Mouse (Mus musculus): ENCODE results near the gene Ptges. TPM values are rescaled to one million over a fixed set of nuclear protein-coding genes. Genes with fewer than 3 reads are reported as not detected.

Ptges gene
- total and polyA plus RNA-seq, 3 experiments, result not detected

DNA sequence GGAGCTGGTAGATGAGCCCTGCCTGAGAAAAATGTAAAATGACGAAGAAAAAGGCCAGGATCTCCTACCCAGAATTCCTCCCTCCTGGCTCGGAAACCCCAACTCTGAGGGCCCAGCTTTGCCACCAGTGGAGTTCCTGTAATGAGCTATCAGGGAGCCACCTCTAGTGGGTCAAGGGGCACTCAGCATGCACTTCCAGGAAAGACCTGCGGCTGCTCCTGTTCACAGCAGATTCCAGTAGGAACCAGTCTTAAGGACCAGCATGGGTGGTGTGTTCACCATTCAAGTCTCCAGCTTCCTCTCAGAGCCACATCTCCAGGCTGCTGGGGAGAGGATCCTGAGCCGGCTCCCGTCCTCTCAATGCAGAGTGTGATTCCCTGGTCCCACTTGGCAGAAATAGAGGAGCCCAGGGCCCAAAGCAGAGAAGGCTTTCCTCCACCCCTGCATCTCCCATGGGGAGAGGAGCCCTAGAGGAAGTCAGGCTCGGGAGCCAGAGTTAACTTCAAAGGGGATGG, 28.0 kb downstream of the Ptges start:
- Histone ChIP-seq H3K4me1 (ENCODE audit: control insufficient read depth in 1 of 2, insufficient read depth in 2 of 2, low read length in 2 of 2) (no peaks in the 10 kb centered on the region), H3K4me3 (ENCODE audit: control insufficient read depth in 1 of 2, insufficient read depth in 1 of 2, low read depth in 2 of 2, low read length in 2 of 2) (no peak overlapping the region), H3K36me3 (ENCODE audit: control insufficient read depth in 1 of 2, insufficient read depth in 2 of 2, low read length in 2 of 2) (no peaks in the 10 kb centered on the region), H3K27me3 (ENCODE audit: control insufficient read depth in 1 of 2, insufficient read depth in 2 of 2, low read length in 2 of 2) (peaks cover 2 to 3% of the 10 kb centered on the region in 2 experiments; a peak in 2 of 4 replicates), H3K79me2 (ENCODE audit: control insufficient read depth, insufficient read depth, low read length, poor library complexity) (no peaks in the 10 kb centered on the region), H3K9ac (ENCODE audit: control insufficient read depth, low read depth, low read length, poor library complexity, severe bottlenecking) (no peak overlapping the region), H3K27ac (ENCODE audit: control insufficient read depth, low read depth, low read length) (no peak overlapping the region), H3K9me3 (replicated peaks; ENCODE audit: insufficient read depth, low read length) (no peaks in the 10 kb centered on the region)
- TF ChIP-seq NELFE (IDR thresholded peaks at IDR 0.05; ENCODE audit: low read depth, low read length) (no peak), TAL1 (IDR thresholded peaks at IDR 0.05; ENCODE audit: low read length) (no peak), CTCF (IDR thresholded peaks at IDR 0.05 in 2 of 3, conservative IDR thresholded peaks at IDR 0.05 in 1 of 3; ENCODE audit: control insufficient read depth in 1 of 3, insufficient read depth in 1 of 3, low read depth in 2 of 3, low read length in 3 of 3, poor library complexity in 1 of 3, severe bottlenecking in 1 of 3) (no peak), TBP (IDR thresholded peaks at IDR 0.05; ENCODE audit: low read depth, low read length) (no peak), ZC3H11A (IDR thresholded peaks at IDR 0.05; ENCODE audit: low read depth, low read length) (no peak), MYB (IDR thresholded peaks at IDR 0.05; ENCODE audit: low read depth, low read length) (no peak), ELF1 (IDR thresholded peaks at IDR 0.05; ENCODE audit: low read depth, low read length) (no peak), GATA1 (IDR thresholded peaks at IDR 0.05; ENCODE audit: low read depth, low read length) (no peak), JUND (IDR thresholded peaks at IDR 0.05; ENCODE audit: low read depth, low read length) (no peak), BHLHE40 (IDR thresholded peaks at IDR 0.05; ENCODE audit: borderline replicate concordance, low read depth, low read length) (no peak), ZNF384 (IDR thresholded peaks at IDR 0.05; ENCODE audit: low read depth, low read length) (no peak), CHD1 (IDR thresholded peaks at IDR 0.05; ENCODE audit: low read depth, low read length) (no peak), MXI1 (IDR thresholded peaks at IDR 0.05; ENCODE audit: low read depth, low read length) (no peak), MAFK (IDR thresholded peaks at IDR 0.05; ENCODE audit: borderline replicate concordance, low read depth, low read length) (no peak), SMC3 (IDR thresholded peaks at IDR 0.05; ENCODE audit: low read depth, low read length) (no peak), USF1 (IDR thresholded peaks at IDR 0.05; ENCODE audit: low read depth, low read length) (no peak)
- no peak for DNase-seq (ENCODE audit: low read depth, low spot score)

DNA sequence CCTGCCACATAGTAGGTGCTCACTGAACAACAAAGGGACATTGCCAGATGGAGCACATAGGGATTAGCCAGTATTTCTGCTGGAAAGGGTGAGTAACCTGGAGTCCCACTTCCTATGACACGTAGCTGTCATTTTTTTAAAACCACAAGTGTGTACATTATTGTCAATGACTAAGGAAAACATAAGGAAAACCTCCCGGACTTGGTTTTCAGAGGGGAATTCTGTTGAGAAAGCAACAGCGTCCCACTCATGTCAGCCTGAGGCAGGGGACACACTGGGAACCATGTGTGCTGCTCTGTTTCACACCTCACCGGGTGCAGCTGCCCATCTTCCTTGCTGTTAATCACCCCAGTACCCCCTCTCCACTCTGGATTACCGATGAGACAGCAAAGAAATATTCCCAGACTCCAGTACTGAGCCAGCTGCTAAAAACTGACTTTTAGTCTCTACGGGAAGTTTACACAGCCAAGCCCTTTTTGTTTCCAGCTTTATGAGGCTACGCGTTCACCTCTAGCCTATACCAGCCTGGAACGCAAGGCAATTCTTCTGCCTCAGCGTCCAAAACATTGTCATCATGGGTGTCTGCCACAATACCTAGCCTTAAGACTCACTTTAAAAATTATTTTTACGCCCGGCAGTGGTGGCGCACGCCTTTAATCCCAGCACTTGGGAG, 30.1 kb downstream of the Ptges start:
- no peak for DNase-seq (ENCODE audit: low read depth, low spot score)
- no peak overlapping the region for H3K27ac ChIP-seq (ENCODE audit: control insufficient read depth, low read depth, low read length)
- no peaks in the 10 kb centered on the region for H3K4me1 ChIP-seq (ENCODE audit: control insufficient read depth in 1 of 2, insufficient read depth in 2 of 2, low read length in 2 of 2)
- H3K4me3 ChIP-seq (ENCODE audit: control insufficient read depth in 1 of 2, insufficient read depth in 1 of 2, low read depth in 2 of 2, low read length in 2 of 2), result no peak overlapping the region
- H3K9me3 ChIP-seq (replicated peaks; ENCODE audit: insufficient read depth, low read length), result no peaks in the 10 kb centered on the region
- H3K9ac ChIP-seq (ENCODE audit: control insufficient read depth, low read depth, low read length, poor library complexity, severe bottlenecking), result no peak overlapping the region
- H3K27me3 ChIP-seq (ENCODE audit: control insufficient read depth in 1 of 2, insufficient read depth in 2 of 2, low read length in 2 of 2), result peaks cover 2 to 3% of the 10 kb centered on the region in 2 experiments; a peak in 2 of 4 replicates
- TF ChIP-seq CHD2 (IDR thresholded peaks at IDR 0.05; ENCODE audit: low read length) (no peak), USF2 (IDR thresholded peaks at IDR 0.05; ENCODE audit: borderline replicate concordance in 1 of 2, insufficient read depth in 1 of 2, low read depth in 1 of 2, low read length in 2 of 2) (no peak), POLR2AphosphoS5 (IDR thresholded peaks at IDR 0.05; ENCODE audit: borderline replicate concordance, low read depth, low read length) (no peak), POLR2AphosphoS2 (IDR thresholded peaks at IDR 0.05; ENCODE audit: low read length) (no peak)
- H3K79me2 ChIP-seq (ENCODE audit: control insufficient read depth, insufficient read depth, low read length, poor library complexity), result no peaks in the 10 kb centered on the region
- no peaks in the 10 kb centered on the region for H3K36me3 ChIP-seq (ENCODE audit: control insufficient read depth in 1 of 2, insufficient read depth in 2 of 2, low read length in 2 of 2)
